Mouse (Mus musculus): ENCODE measurements around the gene Suclg2. TPM values are rescaled to one million over a fixed set of nuclear protein-coding genes. Genes with fewer than 3 reads are reported as not detected.

Suclg2 gene
- total RNA-seq, 2 experiments from 2014 or later: 130 to 132 TPM

DNA sequence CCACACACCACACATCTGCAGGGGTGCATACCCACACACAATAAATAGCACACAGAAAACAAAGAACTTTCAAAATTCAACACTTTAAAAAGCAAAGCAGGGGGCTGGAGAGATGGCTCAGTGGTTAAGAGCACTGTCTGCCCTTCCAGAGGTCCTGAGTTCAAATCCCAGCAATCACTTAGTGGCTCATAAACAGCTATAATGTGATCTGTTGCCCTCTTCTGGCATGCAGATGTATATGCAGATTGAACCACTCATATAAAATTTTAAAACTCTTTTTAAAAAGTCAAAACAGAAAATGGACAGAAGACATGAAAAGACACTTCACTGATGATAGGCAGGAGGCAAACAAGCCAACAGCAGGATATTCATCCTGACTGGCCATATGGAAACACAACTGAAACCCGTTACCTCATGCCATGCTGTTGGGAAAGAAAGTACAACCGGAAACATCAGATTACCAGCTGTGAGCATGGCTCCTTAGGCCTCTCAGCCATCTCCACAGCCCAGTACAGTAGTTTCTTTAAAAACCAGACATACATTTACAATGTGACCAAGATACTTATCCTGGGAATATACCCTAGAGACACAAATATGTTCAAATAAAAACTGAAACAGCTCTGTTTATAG, 17.5 kb downstream of the Suclg2 start:
- no peak for DNase-seq

- DNase-seq: no peak
These were observed 18.4 kb downstream of the Suclg2 start for GRCm38 (mm10) chr6:95700191-95700590.

DNA sequence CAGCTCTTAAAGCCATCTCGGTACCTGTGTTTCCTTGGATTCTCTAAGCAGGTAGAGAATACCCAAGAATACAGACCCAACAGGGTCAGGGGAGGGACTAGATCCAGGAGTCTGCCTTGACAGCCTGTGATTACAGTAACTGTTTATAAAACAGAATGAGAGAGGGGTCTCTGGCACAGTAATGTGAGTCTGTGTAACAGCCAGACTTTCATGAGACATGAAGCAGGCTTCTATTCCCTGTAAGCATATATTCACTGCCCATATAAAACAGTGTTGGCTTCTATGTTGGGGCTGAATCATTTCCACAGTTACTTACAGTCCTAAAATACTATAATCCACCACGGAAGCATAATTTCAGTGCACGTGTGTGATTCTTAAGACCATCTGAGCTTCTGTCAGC, 19.3 kb downstream of the Suclg2 start:
- no peak for DNase-seq

- no peak for DNase-seq
These were observed 20.0 kb downstream of the Suclg2 start for GRCm38 (mm10) chr6:95698536-95699162.

- no peak for DNase-seq
These were observed 23.7 kb downstream of the Suclg2 start for GRCm38 (mm10) chr6:95694910-95695309.

GRCm38 (mm10) chr6:95685242-95685641, 33.4 kb downstream of the Suclg2 start:
- no peak for DNase-seq

DNA sequence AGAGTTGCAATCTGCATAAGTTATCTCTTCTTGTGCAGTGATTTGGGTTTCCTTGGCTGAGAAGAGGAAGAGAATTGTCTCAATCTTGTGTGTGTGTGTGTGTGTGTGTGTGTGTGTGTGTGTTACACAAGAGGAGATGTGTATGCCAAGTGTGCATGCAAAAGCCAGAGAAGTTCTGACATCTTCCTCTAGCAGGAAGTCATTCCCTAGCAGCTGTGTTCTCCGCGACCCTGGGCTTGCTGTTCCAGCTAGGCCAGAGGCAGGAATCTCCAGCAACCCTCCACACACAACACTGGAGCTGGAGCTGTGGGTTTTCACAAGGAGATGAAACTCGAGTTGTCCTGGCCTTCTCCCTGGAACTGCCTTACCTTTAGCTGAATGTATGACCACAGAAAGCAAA, 38.9 kb downstream of the Suclg2 start:
- DNase-seq: no peak

DNA sequence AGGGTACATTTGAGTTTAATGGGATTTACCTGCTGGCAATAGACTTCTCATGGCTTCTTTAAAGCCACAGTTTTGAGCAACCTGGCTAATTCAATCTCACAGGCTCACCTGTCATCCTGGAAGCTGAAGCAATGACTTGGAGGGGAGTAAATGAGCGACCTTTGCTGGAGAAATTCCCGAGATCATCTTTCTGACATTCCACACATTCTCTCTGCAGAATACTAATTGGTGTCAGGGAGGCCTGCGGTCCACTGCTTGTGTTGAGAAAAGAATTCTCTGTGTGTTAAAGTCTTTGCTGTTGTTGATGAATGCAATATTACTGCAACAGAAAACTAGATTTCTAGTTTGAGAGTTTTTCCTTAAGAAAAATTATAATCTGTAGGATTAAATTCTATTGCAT, 39.3 kb downstream of the Suclg2 start:
- DNase-seq: no peak

DNA sequence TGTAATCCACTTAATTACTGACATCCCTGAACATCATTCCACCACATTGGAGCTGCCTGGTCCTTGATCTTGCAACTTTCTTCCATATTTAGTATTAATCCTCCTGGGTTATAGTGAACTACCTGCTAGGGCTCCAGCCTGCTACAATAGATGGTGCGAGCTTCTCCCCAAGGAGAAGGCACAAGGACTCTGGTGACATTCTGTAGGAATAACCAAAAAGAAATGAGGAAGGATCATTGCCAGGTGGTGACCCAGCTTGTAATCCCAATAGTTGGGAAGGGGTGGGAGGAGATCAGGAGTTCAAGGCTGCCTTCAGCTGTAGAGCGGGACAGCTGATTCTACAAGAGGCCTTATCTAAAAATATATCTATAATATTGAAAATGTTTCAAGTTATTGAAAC, 41.6 kb downstream of the Suclg2 start:
- no peak for DNase-seq

GRCm38 (mm10) chr6:95676439-95676838, 42.2 kb downstream of the Suclg2 start:
- DNase-seq: no peak

DNA sequence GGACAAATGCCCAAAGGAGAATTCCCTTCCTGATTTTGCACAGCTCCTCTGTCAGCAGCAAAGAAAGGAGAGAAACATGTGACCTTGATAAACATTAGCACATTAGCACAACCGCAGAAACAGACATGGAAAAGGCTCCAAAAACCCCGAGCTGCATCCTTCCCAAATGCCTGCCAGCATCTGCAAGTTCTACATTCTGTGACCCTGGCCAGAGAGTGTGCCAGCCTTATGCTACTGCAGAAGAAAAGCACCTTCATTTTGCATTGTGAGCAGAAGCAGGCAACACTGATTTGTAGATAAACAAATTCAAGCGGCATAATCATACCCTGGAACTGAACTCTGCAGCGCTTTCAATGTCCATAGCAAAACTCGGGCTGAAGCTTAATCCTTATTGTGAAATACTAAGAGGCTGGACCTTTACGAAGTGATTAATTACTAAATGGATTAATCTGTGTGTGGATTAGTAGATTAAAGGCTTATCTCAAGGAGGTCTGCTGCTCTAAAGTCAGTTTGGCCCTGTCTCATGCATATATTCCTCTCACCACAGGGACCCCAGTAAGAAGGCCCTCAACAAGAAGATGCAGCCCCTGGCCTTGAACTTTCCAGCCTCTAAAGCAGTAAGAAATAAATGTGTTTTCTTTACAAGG, 43.4 kb downstream of the Suclg2 start:
- DNase-seq: no peak

GRCm38 (mm10) chr6:95674651-95675050, 43.9 kb downstream of the Suclg2 start:
- DNase-seq: no peak

DNA sequence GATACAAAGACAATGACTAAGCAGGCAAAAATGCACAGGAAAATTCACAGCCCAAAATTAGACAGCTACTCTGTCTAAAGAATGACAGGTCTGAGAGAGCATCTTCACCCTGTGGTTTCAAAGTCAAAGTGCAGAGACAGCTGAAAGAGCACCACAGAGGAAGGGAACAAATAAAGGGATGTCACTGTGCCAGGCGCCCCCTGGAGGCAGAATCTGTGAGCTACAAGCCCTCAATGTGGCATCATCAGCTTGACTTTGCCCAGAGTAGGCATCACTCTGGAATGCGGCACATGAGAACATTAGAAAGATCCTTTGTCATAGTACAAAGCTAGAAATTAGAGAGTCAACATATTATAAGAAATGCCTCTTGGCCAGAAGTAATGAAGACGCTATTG, 49.3 kb downstream of the Suclg2 start:
- DNase-seq: peak; percentile 71

DNA sequence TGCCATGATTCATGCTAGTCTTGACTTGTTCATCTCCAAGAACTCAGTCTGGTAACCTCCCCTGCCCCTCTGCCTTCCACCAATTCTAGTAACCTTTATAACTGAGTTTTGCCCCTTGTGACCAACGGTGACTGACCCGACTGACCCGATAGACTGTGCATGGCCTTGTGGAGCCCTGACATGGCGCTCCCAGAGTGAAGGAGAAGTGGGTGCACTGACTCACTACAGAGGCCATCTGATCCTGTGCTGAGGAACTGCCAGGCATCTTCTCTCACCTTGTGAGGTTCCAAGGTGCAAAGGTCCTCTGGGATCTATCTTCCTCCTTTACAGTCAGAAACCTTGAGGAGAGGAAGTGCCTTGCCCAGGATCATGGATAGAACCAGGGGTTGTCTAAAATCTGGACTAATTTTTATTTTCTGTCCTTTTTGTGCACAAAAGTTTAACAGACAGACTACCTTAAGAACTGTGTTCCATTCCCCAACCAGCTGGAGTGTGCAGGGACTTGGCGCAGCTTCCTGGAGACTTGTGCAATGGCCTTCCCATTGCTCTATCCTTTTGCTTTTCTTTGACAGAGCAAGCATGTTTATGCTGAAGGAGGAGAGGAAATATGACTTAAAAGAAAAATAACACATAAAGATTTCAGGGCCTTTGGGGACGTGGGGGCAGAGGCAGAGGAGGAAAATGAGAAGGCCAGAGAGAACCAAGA, 49.8 kb downstream of the Suclg2 start:
- DNase-seq: no peak

DNA sequence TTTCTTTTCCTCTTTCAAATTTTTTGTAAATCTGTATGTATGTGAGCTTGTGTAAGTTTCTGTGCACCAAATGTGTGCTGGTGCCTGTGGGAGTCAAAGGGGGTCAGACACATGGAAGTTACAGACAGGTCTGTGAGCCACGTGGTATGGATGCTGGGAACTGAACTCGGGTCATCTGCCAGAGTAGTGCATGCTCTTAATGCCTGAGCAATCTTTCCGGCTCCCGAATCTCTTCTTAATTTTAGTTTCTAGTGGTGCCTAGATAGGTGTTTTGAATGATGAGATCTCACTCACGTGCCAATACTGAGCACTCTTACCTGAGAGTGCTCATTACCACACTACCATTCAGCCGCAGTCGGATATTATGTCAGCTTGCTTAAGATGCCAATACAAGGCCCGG, 60.9 kb downstream of the Suclg2 start:
- no peak for DNase-seq

DNA sequence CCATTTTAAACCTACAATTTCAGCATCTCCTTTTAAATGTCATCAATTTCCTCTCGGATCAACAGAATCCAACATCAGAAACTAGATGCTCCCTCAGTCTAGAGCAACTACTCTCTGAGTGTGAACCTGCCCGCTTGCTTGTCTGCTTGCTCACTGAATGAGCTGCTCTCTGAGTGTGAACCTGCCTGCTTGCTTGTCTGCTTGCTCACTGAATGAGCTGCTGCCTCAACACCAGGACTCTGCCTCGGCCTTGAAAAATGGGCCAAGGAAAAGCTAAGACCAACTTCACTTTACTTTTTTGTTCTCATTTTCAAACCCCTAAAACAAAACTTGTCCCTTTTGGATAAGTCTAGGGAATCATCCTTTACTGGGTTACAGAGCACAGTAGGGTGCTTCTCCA, 64.9 kb downstream of the Suclg2 start:
- no peak for DNase-seq

DNA sequence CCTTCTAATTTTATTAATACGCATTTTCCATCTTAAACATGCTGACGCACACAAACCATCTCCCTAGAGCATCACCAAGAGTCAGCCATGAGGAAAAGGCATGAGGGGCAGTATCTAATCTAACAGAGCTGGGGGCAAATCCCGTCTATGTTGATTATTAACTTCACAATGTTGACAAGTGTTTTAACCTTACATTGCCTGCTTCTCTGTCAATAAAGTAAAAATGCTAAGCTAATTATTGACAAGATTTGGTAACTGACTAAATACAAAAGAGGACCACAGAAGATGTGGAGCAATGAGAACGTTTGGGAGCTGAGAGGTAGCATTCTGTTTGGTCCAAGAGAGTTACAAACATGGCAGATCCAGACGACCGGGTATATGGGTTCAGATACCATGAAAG, 65.8 kb downstream of the Suclg2 start:
- no peak for DNase-seq

DNA sequence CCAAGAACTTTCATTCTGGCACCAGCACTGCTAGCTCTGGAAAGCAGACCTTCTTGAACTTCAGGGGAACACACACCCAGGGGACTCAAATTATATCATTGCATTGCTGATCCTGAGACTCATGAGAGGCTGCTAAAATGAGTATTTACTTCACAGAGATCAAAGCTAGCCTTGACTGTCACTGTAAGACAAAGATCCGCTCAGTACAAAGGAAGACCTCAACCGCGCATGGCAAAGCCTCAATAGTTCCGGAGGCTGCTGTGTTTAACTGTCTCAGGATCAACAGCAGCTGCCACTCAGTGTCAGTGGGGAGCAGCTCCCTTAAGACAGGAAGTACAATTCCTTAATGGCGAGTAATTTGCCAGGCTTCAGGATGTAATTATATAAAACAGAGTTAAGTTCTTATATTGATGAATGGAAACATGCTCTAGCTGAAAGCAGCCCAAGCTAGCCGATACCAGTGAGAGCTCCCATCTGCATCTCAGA, 67.2 kb downstream of the Suclg2 start:
- DNase-seq: peak; percentile 20

- peak; percentile 29 for DNase-seq
These were observed 68.4 kb downstream of the Suclg2 start for GRCm38 (mm10) chr6:95650082-95650722.

GRCm38 (mm10) chr6:95649123-95649663, 69.4 kb downstream of the Suclg2 start:
- no peak for DNase-seq

- no peak for DNase-seq
These were observed 81.2 kb downstream of the Suclg2 start for GRCm38 (mm10) chr6:95637416-95637815.

DNA sequence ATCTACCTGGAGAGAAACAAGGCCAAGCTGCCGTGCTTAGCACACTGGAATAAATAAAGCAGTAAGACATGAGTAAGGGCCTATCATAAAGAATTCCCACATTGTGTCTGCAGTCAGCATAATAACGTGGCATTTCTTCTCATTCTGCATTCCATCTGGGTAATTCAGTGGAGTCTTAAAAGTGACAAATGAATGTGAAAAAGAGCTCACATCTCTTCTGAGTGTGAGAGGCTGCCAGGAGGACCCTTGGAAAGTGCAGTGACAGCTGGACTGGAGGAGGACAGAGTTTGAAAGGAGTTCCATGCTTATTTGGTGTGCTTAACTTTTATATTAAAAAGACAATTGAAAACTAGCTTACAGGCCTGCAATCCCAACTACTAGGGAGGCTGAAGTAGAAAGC, 83.2 kb downstream of the Suclg2 start:
- no peak for DNase-seq
